Mouse (Mus musculus) MEL (cell line): Measurements from ENCODE around the gene Ikzf1.

Source experiments
- MAZ ChIP-seq: IDR thresholded peaks from 2 replicates; pipeline ENCODE4 v1.6.1; 2012; ENCODE audit warnings: low read depth, mild to moderate bottlenecking, inconsistent platforms, low read length, improper control_type of control experiment
- NELFE ChIP-seq: IDR thresholded peaks from 2 replicates; pipeline ENCODE4 v1.6.1; 2011; ENCODE audit warnings: low read depth, low read length, improper control_type of control experiment
- NRF1 ChIP-seq: IDR thresholded peaks from 2 replicates; pipeline ENCODE4 v1.6.1; 2014; ENCODE audit warnings: low read depth, mild to moderate bottlenecking, inconsistent platforms, low read length, improper control_type of control experiment, moderate library complexity; ENCODE audit not compliant: poor library complexity, insufficient read depth, severe bottlenecking

DNA sequence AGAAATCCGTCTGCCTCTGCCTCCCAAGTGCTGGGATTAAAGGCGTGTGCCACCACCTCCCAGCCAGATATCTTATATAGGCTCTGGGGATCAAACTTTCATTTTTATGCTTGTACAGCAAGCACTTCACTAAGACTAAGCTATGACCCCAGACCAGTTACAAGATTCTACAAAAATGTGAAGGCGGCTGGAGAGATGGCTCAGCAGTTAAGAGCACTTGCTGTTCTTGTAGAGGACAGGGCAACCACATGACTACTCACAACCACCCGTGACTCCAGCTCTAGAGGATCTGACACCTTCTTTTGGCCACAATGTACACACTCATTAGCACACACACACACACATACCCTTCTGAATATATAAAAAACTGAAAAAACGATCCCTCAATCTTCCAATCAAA lies 119.6 kb downstream of the Ikzf1 start:
- TF ChIP-seq NELFE: no peak
- no peak for TF ChIP-seq MAZ
- TF ChIP-seq NRF1: no peak
